Mouse (Mus musculus) large intestine, adult 2 months (tissue): Measurements from ENCODE around the gene Pou2f2. TPM values are rescaled to one million over a fixed set of nuclear protein-coding genes. Genes with fewer than 3 reads are reported as not detected.

Experiments used
- DNase-seq: peaks from one replicate; pipeline ENCODE4 v3.0.0-alpha.2; 2012; ENCODE audit warnings: low read depth, low spot score
- WGBS: fragments of 180-500 bp; shearing (Covaris S2); methylation state at CpG from one replicate; pipeline ENCODE4 v1.1.7; 2018; 5-methylcytosine and 5-hydroxymethylcytosine counted together
- polyA plus RNA-seq: library from polyadenylated mRNA; depleted of rRNA; stranded (reverse); fragments of >200 nt; gene quantifications from 2 replicates; pipeline ENCODE4 v1.2.3, GENCODE M21; 2012; rRNA removed

Gene Pou2f2
- polyA plus RNA-seq = 2.6 and 3.9 TPM in 2 replicates

DNA sequence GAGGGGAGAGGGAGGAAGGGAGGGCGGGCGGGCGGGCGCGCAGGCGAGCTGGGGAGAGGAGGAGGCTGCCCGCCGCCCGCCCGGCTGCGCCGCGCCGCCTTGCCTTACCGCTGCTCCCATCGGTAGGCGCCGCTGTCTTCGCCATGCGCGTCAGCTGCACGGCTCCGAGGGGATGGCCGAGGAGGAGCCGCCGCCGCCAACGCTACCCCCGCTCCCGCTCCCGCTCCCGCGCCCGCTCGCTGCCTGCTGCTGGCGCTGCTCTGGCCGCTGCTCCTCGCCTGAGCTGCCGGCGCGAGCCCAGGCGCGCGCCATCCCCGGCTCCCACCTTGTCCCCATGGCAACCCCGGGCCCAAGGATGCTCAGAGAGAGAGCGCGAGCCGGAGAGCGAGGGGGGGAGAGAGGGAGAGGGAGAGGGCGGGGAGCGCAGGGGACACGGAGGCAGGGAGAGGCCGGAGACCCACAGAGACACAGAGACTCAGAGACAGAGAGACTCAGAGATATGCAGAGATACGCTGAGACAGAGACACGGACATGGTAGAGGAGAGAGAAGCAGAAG is at the start of gene Pou2f2:
Gene Pou2f2 (minus strand): TSS at position 121 of the 556 bp plus-strand sequence.
- DNase-seq = no peak
- 1% methylated on average over 55 of the region's 56 CpGs for WGBS

DNA sequence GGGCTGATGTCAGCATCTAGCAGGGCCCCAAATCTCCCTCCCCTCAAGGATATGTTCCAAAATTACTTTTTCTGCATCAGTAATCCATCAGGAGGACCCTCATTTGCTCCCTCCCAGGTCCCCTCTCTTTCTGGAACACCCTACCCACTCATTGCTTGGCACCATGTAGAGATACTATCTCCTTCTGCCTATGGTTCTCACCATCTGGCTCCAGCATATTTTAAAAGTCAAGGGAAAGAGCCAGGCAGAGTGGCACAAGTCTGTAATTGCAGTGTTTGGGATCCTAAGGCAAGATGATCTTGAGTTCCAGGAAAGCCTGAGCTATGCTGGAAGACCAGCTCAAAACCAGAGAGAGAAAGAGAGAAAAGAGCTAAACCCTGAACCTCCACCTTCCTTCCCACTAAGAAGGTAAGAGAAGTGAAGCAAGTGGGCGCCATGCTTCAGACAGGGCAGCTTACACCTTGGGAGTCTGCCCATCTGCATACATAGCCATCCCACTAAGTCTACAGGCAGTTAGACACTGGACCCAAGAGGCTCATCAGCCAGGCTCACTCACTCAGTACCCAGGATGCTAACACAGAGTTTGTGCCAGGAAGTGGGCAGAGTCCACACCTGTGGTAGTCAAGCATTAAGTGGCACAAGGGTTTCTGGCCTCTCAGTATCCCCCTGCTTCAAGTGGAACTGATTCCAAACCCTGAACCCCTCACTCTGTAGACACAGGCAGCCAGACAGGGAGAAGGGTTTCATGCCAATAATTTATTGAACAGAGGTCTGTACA is 48.2 kb upstream of the Pou2f2 start:
- DNase-seq = no peak
- WGBS = 79% methylated on average over 1 of the region's 1 CpGs

- 59% methylated on average over 10 of the region's 10 CpGs for WGBS
- DNase-seq = no peak
Observed at GRCm38 (mm10) chr7:25222275-25222967, 42.9 kb upstream of the Pou2f2 start.

GRCm38 (mm10) chr7:25221102-25221883 is 41.8 kb upstream of the Pou2f2 start, which contains the start of gene Zfp526:
Gene Zfp526, plus strand, starts transcription at chr7:25221425.
- DNase-seq = peak; percentile 95

GRCm38 (mm10) chr7:25220457-25221101 is 41.1 kb upstream of the Pou2f2 start, which contains the start of gene Dedd2:
Gene Dedd2, minus strand, starts transcription at chr7:25220615.
- under 1% methylated on average over 20 of the region's 20 CpGs for WGBS
- no peak for DNase-seq

More at GRCm38 (mm10) chr7:25221102-25221883, 41.8 kb upstream of the Pou2f2 start, which contains the start of gene Zfp526:
- WGBS = under 1% methylated on average over 44 of the region's 45 CpGs

GRCm38 (mm10) chr7:25219756-25220456 is 40.4 kb upstream of the Pou2f2 start:
- DNase-seq = peak; percentile 91
- 2% methylated on average over 31 of the region's 31 CpGs for WGBS

DNA sequence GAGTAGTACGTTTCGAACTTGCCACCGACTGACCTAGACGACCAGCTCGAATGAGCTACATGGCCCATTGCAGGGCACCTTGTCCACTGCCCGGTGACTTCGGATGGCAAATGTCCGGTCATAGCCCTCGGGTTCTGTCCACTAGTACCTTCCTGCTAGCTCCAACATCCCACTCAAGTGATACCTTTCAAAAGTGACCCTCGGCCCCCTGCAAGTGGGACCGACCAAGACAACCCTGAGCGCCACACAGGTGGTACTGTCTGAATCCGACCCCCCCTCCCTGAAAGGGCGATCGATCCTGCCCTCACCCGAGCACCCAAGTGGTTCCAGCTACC is 39.9 kb upstream of the Pou2f2 start:
- 0% methylated on average over 16 of the region's 16 CpGs for WGBS
- no peak for DNase-seq

DNA sequence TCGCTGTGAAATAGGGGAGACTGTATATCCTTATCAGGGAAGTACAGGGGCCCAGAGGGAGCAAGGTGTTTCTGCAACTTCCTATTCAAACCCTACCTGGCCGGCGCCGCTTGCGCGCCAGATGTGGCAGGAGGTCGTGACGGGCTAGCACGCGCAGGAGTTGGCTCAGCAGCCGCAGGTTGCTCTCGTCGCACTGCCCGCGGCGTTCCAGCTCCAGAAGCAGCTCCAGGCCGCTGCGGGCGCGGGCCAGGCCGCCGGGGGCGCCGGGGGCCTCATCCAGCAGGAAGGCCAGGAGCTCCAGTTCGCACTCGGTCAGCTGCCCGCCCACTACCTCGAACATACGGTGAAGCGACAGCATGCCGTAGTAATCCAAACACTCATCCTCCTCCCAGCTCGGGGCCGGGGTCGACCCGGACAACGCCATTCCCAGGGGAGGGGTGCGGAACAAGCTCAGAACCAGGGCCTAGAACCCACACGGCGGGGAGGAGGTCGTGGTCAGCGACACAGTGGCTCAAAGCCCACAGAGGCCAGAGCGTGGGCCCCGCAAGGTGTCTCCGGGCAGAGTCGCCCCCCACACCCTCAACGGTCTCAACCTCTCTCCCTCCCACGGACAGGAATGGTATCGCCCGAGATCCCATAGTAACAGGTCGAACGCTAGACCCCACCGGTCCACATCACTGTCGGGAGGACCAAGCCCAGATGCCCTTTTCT is 39.3 kb upstream of the Pou2f2 start:
- WGBS = under 1% methylated on average over 53 of the region's 53 CpGs
- DNase-seq = no peak

DNA sequence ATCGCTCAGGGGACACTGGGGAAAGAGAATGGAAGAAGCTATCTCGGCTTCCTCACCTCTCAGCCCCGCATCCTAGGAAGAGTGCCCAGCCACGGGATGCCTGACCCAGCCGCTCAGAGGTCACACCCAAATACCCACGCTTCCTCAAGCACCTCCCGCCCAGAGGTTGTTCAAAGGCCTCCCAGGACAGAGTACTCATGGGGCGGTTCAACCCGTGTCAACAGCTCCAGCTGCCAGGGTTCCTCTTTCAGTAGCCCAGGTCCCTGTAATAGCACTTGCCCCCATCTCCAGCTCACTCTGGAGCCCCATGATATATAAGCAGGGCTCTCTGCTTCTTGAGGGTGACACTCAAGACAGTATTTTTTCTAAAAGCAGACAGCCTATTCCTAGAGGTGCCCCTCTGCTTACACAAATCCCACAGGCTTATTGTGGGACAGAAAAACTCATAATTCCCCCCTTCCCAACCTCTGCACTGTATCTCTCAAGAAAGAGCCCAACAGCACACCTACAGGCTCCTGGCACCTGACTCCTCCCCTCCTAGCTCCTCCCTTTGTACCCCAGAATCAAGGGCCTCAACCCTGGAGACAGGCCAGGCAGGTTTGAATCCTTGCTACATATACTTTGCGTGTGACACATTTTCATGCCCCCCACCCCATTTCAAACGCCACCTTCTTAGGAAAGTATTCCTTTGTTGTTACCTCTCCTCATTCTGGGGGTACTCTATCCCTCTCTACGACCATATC is 38.3 kb upstream of the Pou2f2 start:
- DNase-seq = no peak
- WGBS = 42% methylated on average over 12 of the region's 12 CpGs

DNA sequence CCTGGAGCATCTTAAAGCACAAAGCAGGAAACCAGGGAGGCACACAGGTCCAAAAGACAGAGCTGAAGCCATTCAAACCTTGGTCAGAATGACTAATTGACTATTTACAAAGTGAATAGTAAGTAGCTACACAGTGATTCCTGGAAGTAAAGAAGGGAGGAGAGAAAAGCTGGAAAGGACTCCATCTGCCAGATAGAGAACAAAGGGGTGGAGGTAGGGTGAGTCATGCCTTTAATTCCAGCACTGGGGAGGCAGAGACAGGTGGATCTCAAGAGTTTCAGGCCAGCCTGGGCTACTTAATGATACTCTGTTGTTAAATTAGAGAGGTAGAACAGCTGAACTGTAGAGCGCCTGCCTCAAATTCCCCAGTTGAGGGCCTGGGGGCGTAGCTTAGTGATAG is 34.6 kb upstream of the Pou2f2 start:
- no peak for DNase-seq
- 93% methylated on average over 2 of the region's 2 CpGs for WGBS

GRCm38 (mm10) chr7:25213099-25213498 is 33.6 kb upstream of the Pou2f2 start:
- DNase-seq = no peak
- WGBS = 53% methylated on average over 3 of the region's 3 CpGs

DNA sequence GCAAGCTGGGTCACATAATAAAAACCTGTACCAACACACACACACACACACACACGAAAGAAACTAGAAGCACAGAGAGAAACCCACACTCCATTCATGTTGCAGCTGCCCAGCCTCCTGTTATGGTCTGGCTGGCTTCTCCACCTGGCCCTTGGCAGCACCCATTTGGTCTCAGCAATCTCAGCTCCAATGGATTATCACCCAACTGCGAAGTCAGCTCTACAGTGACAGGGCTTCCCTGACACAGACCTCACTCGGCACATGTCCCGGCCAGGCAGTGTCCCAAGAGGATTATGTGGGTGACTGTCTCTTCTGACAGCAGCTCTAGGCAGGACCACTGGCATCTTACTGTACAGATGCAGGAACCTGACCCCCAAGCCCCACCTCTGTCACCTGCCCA is 31.0 kb upstream of the Pou2f2 start:
- WGBS = 91% methylated on average over 4 of the region's 4 CpGs
- no peak for DNase-seq

DNA sequence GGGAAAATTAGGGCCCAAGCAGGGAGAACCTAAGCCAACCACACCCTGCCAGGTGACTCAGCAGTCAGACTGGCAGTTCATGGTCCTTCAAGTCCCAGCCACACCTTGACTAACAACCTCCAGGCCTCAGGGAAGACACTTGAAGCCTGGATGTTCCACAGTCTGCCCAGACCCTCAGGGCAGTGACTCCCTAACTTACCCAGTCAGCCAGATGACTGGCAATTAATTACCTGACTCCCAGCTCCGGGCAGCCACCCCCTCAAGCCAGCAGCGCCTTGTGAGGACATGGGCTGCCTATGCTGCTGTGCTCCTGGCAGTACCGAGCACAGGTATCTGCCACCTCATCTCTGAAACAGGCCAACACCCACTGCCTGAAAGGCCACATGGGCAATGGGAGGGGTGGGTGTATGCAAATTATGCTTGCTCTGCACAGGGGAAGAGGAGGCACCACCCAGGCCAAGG is 29.7 kb upstream of the Pou2f2 start:
- WGBS = 33% methylated on average over 3 of the region's 3 CpGs
- no peak for DNase-seq

DNA sequence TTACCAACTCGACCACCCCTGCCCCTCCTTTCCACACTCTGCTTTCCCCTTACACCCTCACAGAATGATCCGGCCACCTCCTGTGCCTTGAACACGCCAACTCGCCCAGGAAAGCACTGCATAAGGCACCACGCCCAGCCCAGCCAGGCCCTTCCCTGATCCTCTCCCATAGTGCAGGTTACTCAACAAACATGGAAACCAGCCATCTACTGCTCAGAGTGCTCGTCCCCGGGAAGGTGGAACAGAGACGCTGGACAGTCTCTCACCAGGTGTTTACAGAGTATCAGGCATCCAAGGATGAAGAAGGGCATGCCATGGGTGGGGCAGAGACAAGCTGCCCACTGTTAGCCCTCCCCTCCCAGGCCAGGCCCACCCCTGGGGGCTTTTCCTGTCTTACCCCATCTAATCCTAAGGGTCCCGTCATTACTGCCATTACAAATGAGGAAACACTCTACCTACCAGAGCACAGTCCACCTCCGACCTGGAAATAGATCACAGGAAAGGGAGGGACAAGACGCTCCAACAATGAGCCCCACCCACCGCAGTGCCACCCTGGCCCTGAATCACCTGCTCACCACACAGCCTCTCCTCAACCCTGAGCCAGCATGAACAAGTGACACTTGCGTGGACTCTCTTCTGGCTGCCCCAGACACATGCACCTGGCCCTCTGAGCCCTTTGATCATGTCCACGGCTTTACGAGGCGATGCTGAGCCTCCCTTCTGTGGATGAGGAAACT is 26.7 kb upstream of the Pou2f2 start:
- WGBS = 35% methylated on average over 16 of the region's 16 CpGs
- no peak for DNase-seq

DNA sequence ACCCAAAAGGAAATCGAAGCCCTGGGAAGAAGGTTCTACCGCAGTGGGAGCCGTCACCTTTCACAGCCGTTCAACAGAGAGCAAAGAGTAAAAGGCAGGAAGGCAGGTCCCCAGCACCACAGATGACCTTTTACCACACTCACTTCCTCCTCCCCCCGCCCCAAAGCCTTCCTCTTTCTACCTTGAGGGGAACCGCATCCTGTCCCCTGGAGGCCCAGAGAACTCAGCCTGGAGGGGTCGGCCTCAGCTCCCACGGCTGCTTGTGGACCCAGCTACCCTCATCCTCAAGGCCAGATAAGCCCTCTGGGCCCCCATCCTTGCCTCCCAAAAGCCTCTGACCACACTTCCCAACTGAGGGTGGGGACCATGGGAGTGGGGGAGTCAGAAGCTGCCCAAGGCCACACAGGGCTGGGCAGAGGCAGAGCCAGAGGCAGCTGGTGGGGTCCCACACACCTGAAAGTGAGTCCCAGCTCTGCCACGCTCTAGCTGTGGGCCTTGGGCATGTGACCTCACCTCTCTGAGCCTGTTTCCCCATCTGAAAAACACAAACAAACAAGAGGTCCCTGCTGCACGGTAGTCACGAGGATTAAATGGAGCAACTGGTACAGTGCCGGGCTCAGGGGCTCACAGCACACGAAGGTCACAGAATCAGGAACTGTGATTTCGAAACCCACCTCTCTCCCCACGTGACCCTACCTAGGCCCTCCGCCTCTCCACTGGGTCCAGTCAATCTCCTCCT is 26.0 kb upstream of the Pou2f2 start:
- WGBS = 63% methylated on average over 16 of the region's 16 CpGs
- DNase-seq = no peak

DNA sequence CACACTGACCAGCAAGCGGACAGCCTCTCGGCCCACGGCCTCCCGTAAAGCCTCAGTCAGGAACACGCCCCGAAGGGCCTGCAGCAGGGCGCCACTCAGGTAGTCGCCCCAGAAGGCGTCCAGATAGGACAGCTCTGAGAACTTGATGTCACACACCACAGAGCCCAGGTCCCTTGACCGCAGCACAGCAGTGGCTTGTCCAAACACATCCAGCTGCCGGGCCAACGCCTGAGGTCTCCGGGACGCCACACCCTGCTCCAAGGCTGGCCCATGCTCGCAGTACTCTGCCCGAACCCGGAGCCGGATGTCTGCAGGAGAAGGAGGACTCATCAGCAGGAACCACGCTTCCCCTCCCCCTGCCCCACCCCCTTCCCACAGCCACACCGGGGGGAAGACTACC is 24.1 kb upstream of the Pou2f2 start:
- 82% methylated on average over 20 of the region's 20 CpGs for WGBS
- DNase-seq = no peak
